Mouse (Mus musculus) embryonic facial prominence, embryonic 12.5 days (tissue): Measurements from ENCODE around the gene Fgd2. TPM values are rescaled to one million over a fixed set of nuclear protein-coding genes. Genes with fewer than 3 reads are reported as not detected.

ENCODE experiments used
- ATAC-seq: fragments of 200-750 bp; cut with Nextera tagmentation; 2 replicates; pipeline ENCODE4 v1.8.0; 2017; ENCODE audit not compliant: insufficient number of reproducible peaks, insufficient read depth, low FRiP score, low TSS enrichment
- H3K27ac ChIP-seq: fragments of 300-500 bp; sonication (generic); 2 replicates; pipeline ENCODE4 v1.5.1; 2016; ENCODE audit warnings: mild to moderate bottlenecking
- H3K27me3 ChIP-seq: fragments of 300-500 bp; sonication (generic); 2 replicates; pipeline ENCODE4 v1.6.1; 2016; ENCODE audit warnings: mild to moderate bottlenecking, moderate library complexity
- H3K36me3 ChIP-seq: fragments of 300-500 bp; sonication (generic); 2 replicates; pipeline ENCODE4 v1.6.1; 2016; ENCODE audit warnings: mild to moderate bottlenecking
- H3K4me1 ChIP-seq: fragments of 300-500 bp; sonication (generic); 2 replicates; pipeline ENCODE4 v1.6.1; 2016
- H3K4me2 ChIP-seq: fragments of 300-500 bp; sonication (generic); replicated peaks from 2 replicates; pipeline ENCODE4 v1.6.1; 2016; ENCODE audit warnings: mild to moderate bottlenecking, moderate library complexity
- H3K4me3 ChIP-seq: fragments of 300-500 bp; sonication (generic); 2 replicates; pipeline ENCODE4 v1.5.1; 2016; ENCODE audit warnings: mild to moderate bottlenecking
- H3K9ac ChIP-seq: fragments of 300-500 bp; sonication (generic); 2 replicates; pipeline ENCODE4 v1.6.1; 2016; ENCODE audit warnings: mild to moderate bottlenecking, moderate library complexity
- H3K9me3 ChIP-seq: fragments of 300-500 bp; sonication (generic); 2 replicates; pipeline ENCODE4 v1.6.1; 2016; ENCODE audit warnings: mild to moderate bottlenecking, moderate library complexity
- WGBS: fragments of 180-500 bp; shearing (Covaris S2); methylation state at CpG from one replicate; pipeline ENCODE4 v1.1.7; 2016; 5-methylcytosine and 5-hydroxymethylcytosine counted together
- polyA plus RNA-seq: library from polyadenylated mRNA; unstranded; fragments of >200 nt; fragmentation: Nextera tagmentation; extraction: Ambion mirVana; gene quantifications from 2 replicates; pipeline ENCODE4 v1.2.1, GENCODE M21; 2016

The Fgd2 gene
- polyA plus RNA-seq, 1 experiment from 2014 or later = 9.3 TPM

- Histone ChIP-seq H3K36me3 (no peaks in the 10 kb centered on the region), H3K4me3 (no peak overlapping the region), H3K4me1 (no peaks in the 10 kb centered on the region), H3K9ac (no peak overlapping the region), H3K27ac (no peak overlapping the region), H3K9me3 (no peaks in the 10 kb centered on the region), H3K27me3 (no peaks in the 10 kb centered on the region), H3K4me2 (no peak overlapping the region)
- ATAC-seq = no peak
- WGBS = 31% methylated on average over 6 of the region's 6 CpGs
Measured at GRCm38 (mm10) chr17:29406077-29406476, 45.4 kb downstream of the Fgd2 start.

- Histone ChIP-seq H3K4me2 (no peak overlapping the region), H3K36me3 (no peaks in the 10 kb centered on the region), H3K4me1 (no peaks in the 10 kb centered on the region), H3K27me3 (no peaks in the 10 kb centered on the region), H3K9me3 (no peaks in the 10 kb centered on the region), H3K4me3 (no peak overlapping the region), H3K27ac (no peak overlapping the region), H3K9ac (no peak overlapping the region)
- WGBS = 81% methylated on average over 5 of the region's 5 CpGs
- no peak for ATAC-seq
Measured at GRCm38 (mm10) chr17:29407405-29407804, 46.7 kb downstream of the Fgd2 start.

- no peak overlapping the region; the same call in 1 of the 2 replicates for H3K9ac ChIP-seq
- H3K4me3 ChIP-seq = no peak overlapping the region
- H3K4me1 ChIP-seq = no peaks in the 10 kb centered on the region
- ATAC-seq = no peak
- no peaks in the 10 kb centered on the region for H3K9me3 ChIP-seq
- H3K27me3 ChIP-seq = no peaks in the 10 kb centered on the region
- H3K36me3 ChIP-seq = no peaks in the 10 kb centered on the region
- WGBS = 94% methylated on average over 13 of the region's 13 CpGs
- no peak overlapping the region for H3K4me2 ChIP-seq
- H3K27ac ChIP-seq = no peak overlapping the region
Measured at GRCm38 (mm10) chr17:29408364-29408763, 47.6 kb downstream of the Fgd2 start.

GRCm38 (mm10) chr17:29409800-29410343 is 49.2 kb downstream of the Fgd2 start:
- 83% methylated on average over 5 of the region's 5 CpGs for WGBS
- Histone ChIP-seq H3K36me3 (no peaks in the 10 kb centered on the region), H3K4me3 (no peak overlapping the region), H3K4me1 (no peaks in the 10 kb centered on the region), H3K27ac (no peak overlapping the region), H3K9me3 (no peaks in the 10 kb centered on the region), H3K27me3 (no peaks in the 10 kb centered on the region), H3K4me2 (no peak overlapping the region), H3K9ac (no peak overlapping the region)
- ATAC-seq = no peak

- WGBS = 35% methylated on average over 8 of the region's 8 CpGs
- H3K4me3 ChIP-seq = no peak overlapping the region
- no peak for ATAC-seq
Measured at GRCm38 (mm10) chr17:29411821-29412425, 51.2 kb downstream of the Fgd2 start.

GRCm38 (mm10) chr17:29414566-29414965 is 53.9 kb downstream of the Fgd2 start:
- Histone ChIP-seq H3K9ac (no peak overlapping the region), H3K36me3 (no peaks in the 10 kb centered on the region), H3K9me3 (no peaks in the 10 kb centered on the region), H3K27me3 (no peaks in the 10 kb centered on the region), H3K4me3 (no peak overlapping the region), H3K27ac (no peak overlapping the region), H3K4me1 (peaks cover 21% of the 10 kb centered on the region), H3K4me2 (no peak overlapping the region)
- ATAC-seq = no peak
- 86% methylated on average over 2 of the region's 2 CpGs for WGBS

More at GRCm38 (mm10) chr17:29411821-29412425, 51.2 kb downstream of the Fgd2 start:
- no peaks in the 10 kb centered on the region for H3K9me3 ChIP-seq
- H3K4me1 ChIP-seq = peaks cover 14% of the 10 kb centered on the region
- no peaks in the 10 kb centered on the region for H3K36me3 ChIP-seq
- no peak overlapping the region for H3K9ac ChIP-seq
- no peaks in the 10 kb centered on the region for H3K27me3 ChIP-seq
- H3K4me2 ChIP-seq = no peak overlapping the region
- H3K27ac ChIP-seq = no peak overlapping the region

- H3K9ac ChIP-seq = peak overlapping the region; percentile 10; the same call in 1 of the 2 replicates
- peak overlapping the region; percentile 22; the same call in 1 of the 2 replicates for H3K4me3 ChIP-seq
- peaks cover 21% of the 10 kb centered on the region for H3K4me1 ChIP-seq
- H3K9me3 ChIP-seq = no peaks in the 10 kb centered on the region
- H3K4me2 ChIP-seq = peak overlapping the region; percentile 52
- H3K36me3 ChIP-seq = no peaks in the 10 kb centered on the region
- peak; percentile 87 for ATAC-seq
- H3K27me3 ChIP-seq = no peaks in the 10 kb centered on the region
- peak overlapping the region; percentile 84 for H3K27ac ChIP-seq
- 6% methylated on average over 31 of the region's 31 CpGs for WGBS
Measured at GRCm38 (mm10) chr17:29415761-29416662, 55.3 kb downstream of the Fgd2 start.

- Histone ChIP-seq H3K27ac (peak overlapping the region; percentile 84), H3K9me3 (no peaks in the 10 kb centered on the region), H3K4me3 (no peak overlapping the region), H3K9ac (no peak overlapping the region), H3K27me3 (no peaks in the 10 kb centered on the region), H3K4me2 (peak overlapping the region; percentile 52), H3K4me1 (peaks cover 21% of the 10 kb centered on the region), H3K36me3 (no peaks in the 10 kb centered on the region)
- ATAC-seq = no peak
- WGBS = 41% methylated on average over 5 of the region's 5 CpGs
Measured at GRCm38 (mm10) chr17:29416757-29417156, 56.0 kb downstream of the Fgd2 start.

GRCm38 (mm10) chr17:29418758-29419380 is 58.2 kb downstream of the Fgd2 start:
- ATAC-seq = no peak
- WGBS = 73% methylated on average over 3 of the region's 3 CpGs
- H3K27ac ChIP-seq = no peak overlapping the region

GRCm38 (mm10) chr17:29419976-29420739 is 59.4 kb downstream of the Fgd2 start:
- Histone ChIP-seq H3K36me3 (no peaks in the 10 kb centered on the region), H3K4me1 (peaks cover 21% of the 10 kb centered on the region), H3K27me3 (no peaks in the 10 kb centered on the region), H3K9me3 (no peaks in the 10 kb centered on the region), H3K27ac (no peak overlapping the region), H3K4me3 (no peak overlapping the region), H3K9ac (no peak overlapping the region), H3K4me2 (no peak overlapping the region)
- ATAC-seq = no peak
- 78% methylated on average over 12 of the region's 12 CpGs for WGBS

More at GRCm38 (mm10) chr17:29418758-29419380, 58.2 kb downstream of the Fgd2 start:
- Histone ChIP-seq H3K4me1 (peaks cover 21% of the 10 kb centered on the region), H3K4me3 (no peak overlapping the region), H3K9ac (no peak overlapping the region), H3K9me3 (no peaks in the 10 kb centered on the region), H3K27me3 (no peaks in the 10 kb centered on the region), H3K4me2 (no peak overlapping the region), H3K36me3 (no peaks in the 10 kb centered on the region)

GRCm38 (mm10) chr17:29421319-29421718 is 60.6 kb downstream of the Fgd2 start:
- WGBS = 76% methylated on average over 3 of the region's 3 CpGs
- Histone ChIP-seq H3K9ac (no peak overlapping the region), H3K27ac (no peak overlapping the region), H3K36me3 (no peaks in the 10 kb centered on the region), H3K9me3 (no peaks in the 10 kb centered on the region), H3K4me1 (peaks cover 13% of the 10 kb centered on the region), H3K27me3 (no peaks in the 10 kb centered on the region), H3K4me3 (no peak overlapping the region), H3K4me2 (no peak overlapping the region)
- no peak for ATAC-seq
